Mouse (Mus musculus) brain, adult 2 months (tissue): ENCODE data around the gene Gtpbp6.
"Not testable (repeated sequence)": the region's sequence is repeated elsewhere in the genome, so short reads cannot be mapped to it uniquely, and the experiment has no call there.

ENCODE experiments used
- DNase-seq: peaks from one replicate; pipeline ENCODE4 v3.0.0; 2011; ENCODE audit warnings: low read depth, low spot score

Gene Gtpbp6

GRCm38 (mm10) chr5:110107581-110108304 lies at the start of gene Gtpbp6:
Gtpbp6 (minus strand) TSS chr5:110108197.
- peak; percentile 99 for DNase-seq

- DNase-seq = peak; percentile 26
Measured at GRCm38 (mm10) chr5:110143007-110143406, 35.0 kb upstream of the Gtpbp6 start.

GRCm38 (mm10) chr5:110142309-110142708 lies 34.3 kb upstream of the Gtpbp6 start:
- no peak for DNase-seq

GRCm38 (mm10) chr5:110140424-110140823 lies 32.4 kb upstream of the Gtpbp6 start:
- no peak for DNase-seq

- DNase-seq = no peak
Measured at GRCm38 (mm10) chr5:110139325-110139724, 31.3 kb upstream of the Gtpbp6 start.

- no peak for DNase-seq
Measured at GRCm38 (mm10) chr5:110137816-110138215, 29.8 kb upstream of the Gtpbp6 start.

GRCm38 (mm10) chr5:110136087-110136464 lies 28.1 kb upstream of the Gtpbp6 start:
- no peak for DNase-seq

- DNase-seq = peak; percentile 99
Measured at GRCm38 (mm10) chr5:110135293-110136086, 27.5 kb upstream of the Gtpbp6 start, which contains the start of gene Chfr. Chfr (plus strand) TSS chr5:110135842.

GRCm38 (mm10) chr5:110122380-110122779 lies 14.4 kb upstream of the Gtpbp6 start:
- not testable (repeated sequence) for DNase-seq

- peak; percentile 97 for DNase-seq
Measured at GRCm38 (mm10) chr5:110109991-110110441, 2.0 kb upstream of the Gtpbp6 start, which contains the start of gene Zfp605. Zfp605 (plus strand) TSS chr5:110110092.

- DNase-seq = no peak
Measured at GRCm38 (mm10) chr5:110108305-110108628, 270 bp upstream of the Gtpbp6 start.

- DNase-seq = no peak
Measured at GRCm38 (mm10) chr5:110106901-110107564, 964 bp downstream of the Gtpbp6 start.

- peak; percentile 29 for DNase-seq
Measured at GRCm38 (mm10) chr5:110106140-110106871, 1.7 kb downstream of the Gtpbp6 start.

- DNase-seq = no peak
Measured at GRCm38 (mm10) chr5:110104616-110105380, 3.2 kb downstream of the Gtpbp6 start.

- no peak for DNase-seq
Measured at GRCm38 (mm10) chr5:110103901-110104615, 3.9 kb downstream of the Gtpbp6 start.

- DNase-seq = peak; percentile 26
Measured at GRCm38 (mm10) chr5:110102853-110103625, 5.0 kb downstream of the Gtpbp6 start.

GRCm38 (mm10) chr5:110102429-110102828 lies 5.6 kb downstream of the Gtpbp6 start:
- no peak for DNase-seq

- peak; percentile 87 for DNase-seq
Measured at GRCm38 (mm10) chr5:110101716-110102347, 6.2 kb downstream of the Gtpbp6 start.
